In the genomic region with DNA sequence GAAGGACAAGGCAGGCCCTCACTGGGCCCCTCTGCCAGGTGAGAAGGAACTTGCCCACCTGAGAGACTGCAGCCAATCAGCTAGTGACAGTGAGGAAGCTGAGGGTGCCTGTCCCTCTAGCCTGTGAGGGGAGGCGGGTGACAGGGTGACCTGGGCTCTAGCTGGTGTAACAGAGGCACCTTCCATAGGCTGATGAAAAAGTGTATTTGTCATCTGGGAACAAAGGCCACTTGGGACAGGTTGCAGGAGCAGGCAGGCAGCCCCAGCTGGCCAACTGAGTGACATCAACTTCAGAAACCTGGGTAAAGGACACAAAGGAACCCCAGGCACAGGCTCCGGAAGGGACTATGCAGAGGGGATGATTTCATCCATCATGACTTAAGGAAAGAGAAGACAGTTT, we compare ENCODE assay signal across 20 mouse cellular contexts.
DNase-seq lines count a peak whose midpoint lies in the region; ATAC-seq and TF ChIP-seq lines count a peak whose summit lies in the region.
"Had no signal": no experiment of that assay in that cellular context is flagged by ENCODE, and none has a peak within 500 bp of the region (broad histone marks: within the 10 kb centered on the region; RNA-seq: fewer than 3 reads in every experiment).

No protein-coding gene starts in this region.

- no peaks in the 10 kb centered on the region; the same call in 1 of the 2 replicates for H3K27me3 ChIP-seq in heart, postnatal 0 days (ENCODE audit: control insufficient read depth, insufficient read depth, low read length)
- H3K27me3 ChIP-seq in heart, embryonic 11.5 days (ENCODE audit: control insufficient read depth, insufficient read depth, low read length): 0 out of 2 replicates have a peak, but pooled peaks cover 3% of the 10 kb centered on the region
- H3K27me3 ChIP-seq in midbrain, embryonic 10.5 days (ENCODE audit: low read depth, poor library complexity, severe bottlenecking): no peaks in the 10 kb centered on the region
- H3K27me3 ChIP-seq in midbrain, embryonic 15.5 days (replicated peaks): no peaks in the 10 kb centered on the region
- no peaks in the 10 kb centered on the region for H3K27me3 ChIP-seq in liver, embryonic 15.5 days
- H3K27me3 ChIP-seq: embryonic facial prominence, embryonic 12.5 days; heart, embryonic 12.5 days; limb, embryonic 15.5 days; neural tube, embryonic 13.5 days; Patski had no signal

- H3K4me3 ChIP-seq in heart, postnatal 0 days (ENCODE audit: low read depth, low read length): no peak overlapping the region
- no peak overlapping the region for H3K4me3 ChIP-seq in heart, embryonic 11.5 days (ENCODE audit: low read depth, low read length)
- no peak overlapping the region for H3K4me3 ChIP-seq in midbrain, embryonic 10.5 days
- no peak overlapping the region for H3K4me3 ChIP-seq in midbrain, embryonic 15.5 days
- no peak overlapping the region for H3K4me3 ChIP-seq in liver, embryonic 15.5 days (replicated peaks)
- H3K4me3 ChIP-seq: embryonic facial prominence, embryonic 12.5 days; heart, embryonic 12.5 days; limb, embryonic 15.5 days; myocyte; neural tube, embryonic 13.5 days had no signal

- no peak overlapping the region for H3K9ac ChIP-seq in heart, postnatal 0 days (replicated peaks; ENCODE audit: low read depth, low read length)
- H3K9ac ChIP-seq in heart, embryonic 11.5 days (ENCODE audit: low read depth, low read length): no peak overlapping the region
- no peak overlapping the region for H3K9ac ChIP-seq in midbrain, embryonic 15.5 days
- no peak overlapping the region for H3K9ac ChIP-seq in liver, embryonic 15.5 days
- H3K9ac ChIP-seq: embryonic facial prominence, embryonic 12.5 days; forebrain, postnatal 0 days; heart, embryonic 12.5 days; limb, embryonic 15.5 days; neural tube, embryonic 13.5 days had no signal

- no peak for DNase-seq in heart, postnatal 0 days (ENCODE audit: low spot score)
- no peak for DNase-seq in midbrain, embryonic 10.5 days (ENCODE audit: low spot score)
- DNase-seq in ovary, postnatal 14 days (ENCODE audit: low spot score): no peak
- DNase-seq in right cerebral cortex, postnatal 25 days: no peak
- DNase-seq: cerebellum, adult 18-20 months; cerebellum, postnatal 14 days; forebrain, postnatal 0 days; thymus, adult 2 months had no signal

- no peak overlapping the region for H3K4me2 ChIP-seq in heart, postnatal 0 days (ENCODE audit: low read depth, low read length)
- H3K4me2 ChIP-seq in heart, embryonic 11.5 days: no peak overlapping the region
- no peak overlapping the region for H3K4me2 ChIP-seq in midbrain, embryonic 15.5 days
- H3K4me2 ChIP-seq in liver, embryonic 15.5 days: no peak overlapping the region
- H3K4me2 ChIP-seq: embryonic facial prominence, embryonic 12.5 days; heart, embryonic 12.5 days; limb, embryonic 15.5 days; neural tube, embryonic 13.5 days had no signal

- no peak for TF ChIP-seq EP300 in heart, postnatal 0 days (IDR thresholded peaks at IDR 0.05; ENCODE audit: low read depth)

- H3K27ac ChIP-seq in heart, postnatal 0 days (ENCODE audit: low read depth): peak overlapping the region; percentile 56; the same call in 1 of the 2 replicates
- no peak overlapping the region for H3K27ac ChIP-seq in heart, embryonic 11.5 days (ENCODE audit: low read depth, low read length)
- 0 out of 2 replicates have a peak overlapping the region, but pooled peaks have one; percentile 38 for H3K27ac ChIP-seq in midbrain, embryonic 10.5 days (replicated peaks)
- H3K27ac ChIP-seq in midbrain, embryonic 15.5 days: no peak overlapping the region
- no peak overlapping the region for H3K27ac ChIP-seq in liver, embryonic 15.5 days (replicated peaks)
- H3K27ac ChIP-seq: embryonic facial prominence, embryonic 12.5 days; hindbrain, postnatal 0 days; limb, embryonic 15.5 days; neural tube, embryonic 13.5 days had no signal

- 62% methylated on average over 2 of the region's 2 CpGs for WGBS in heart, postnatal 0 days
- WGBS in heart, embryonic 11.5 days (ENCODE audit: insufficient replicate concordance): 61% methylated on average over 2 of the region's 2 CpGs
- 85% methylated on average over 2 of the region's 2 CpGs for WGBS in midbrain, embryonic 10.5 days
- 80% methylated on average over 2 of the region's 2 CpGs for whole genome bisulfite sequencing in midbrain, embryonic 15.5 days
- WGBS in liver, embryonic 15.5 days (ENCODE audit: insufficient replicate concordance): 25% methylated on average over 2 of the region's 2 CpGs

- no peaks in the 10 kb centered on the region for H3K36me3 ChIP-seq in heart, postnatal 0 days (replicated peaks; ENCODE audit: control insufficient read depth, insufficient read depth, low read length)
- H3K36me3 ChIP-seq in heart, embryonic 11.5 days (ENCODE audit: control insufficient read depth, insufficient read depth, low read length): no peaks in the 10 kb centered on the region
- H3K36me3 ChIP-seq in midbrain, embryonic 10.5 days: no peaks in the 10 kb centered on the region
- no peaks in the 10 kb centered on the region for H3K36me3 ChIP-seq in midbrain, embryonic 15.5 days (replicated peaks)
- no peaks in the 10 kb centered on the region for H3K36me3 ChIP-seq in liver, embryonic 15.5 days (replicated peaks)
- H3K36me3 ChIP-seq: embryonic facial prominence, embryonic 12.5 days; heart, embryonic 12.5 days; limb, embryonic 15.5 days; neural tube, embryonic 13.5 days had no signal

- TF ChIP-seq CTCF in heart, postnatal 0 days (IDR thresholded peaks at IDR 0.05; ENCODE audit: low read depth): no peak

- H3K4me1 ChIP-seq in heart, postnatal 0 days (ENCODE audit: control insufficient read depth, insufficient read depth): 0 out of 2 replicates have a peak, but pooled peaks cover 6% of the 10 kb centered on the region
- no peaks in the 10 kb centered on the region for H3K4me1 ChIP-seq in heart, embryonic 11.5 days (ENCODE audit: control insufficient read depth, insufficient read depth, low read length)
- H3K4me1 ChIP-seq in midbrain, embryonic 10.5 days: no peaks in the 10 kb centered on the region
- H3K4me1 ChIP-seq in midbrain, embryonic 15.5 days: peaks cover 3% of the 10 kb centered on the region; the same call in 1 of the 2 replicates
- H3K4me1 ChIP-seq in liver, embryonic 15.5 days (replicated peaks): 0 out of 2 replicates have a peak, but pooled peaks cover 2% of the 10 kb centered on the region
- H3K4me1 ChIP-seq: embryonic facial prominence, embryonic 12.5 days; heart, embryonic 12.5 days; limb, embryonic 15.5 days; neural tube, embryonic 13.5 days had no signal

- H3K9me3 ChIP-seq in heart, postnatal 0 days (replicated peaks; ENCODE audit: control insufficient read depth, low read length): no peaks in the 10 kb centered on the region
- H3K9me3 ChIP-seq in heart, embryonic 11.5 days (replicated peaks; ENCODE audit: control insufficient read depth, low read length): no peaks in the 10 kb centered on the region
- no peaks in the 10 kb centered on the region for H3K9me3 ChIP-seq in midbrain, embryonic 10.5 days (replicated peaks)
- no peaks in the 10 kb centered on the region for H3K9me3 ChIP-seq in midbrain, embryonic 15.5 days
- no peaks in the 10 kb centered on the region for H3K9me3 ChIP-seq in liver, embryonic 15.5 days (replicated peaks)
- H3K9me3 ChIP-seq: embryonic facial prominence, embryonic 12.5 days; heart, embryonic 12.5 days; limb, embryonic 15.5 days; neural tube, embryonic 13.5 days had no signal

- ATAC-seq in heart, postnatal 0 days (ENCODE audit: insufficient read depth, low read depth): no peak
- ATAC-seq in heart, embryonic 11.5 days (replicated peaks; ENCODE audit: insufficient number of reproducible peaks, low FRiP score, low TSS enrichment): no peak
- no peak for ATAC-seq in midbrain, embryonic 15.5 days (replicated peaks)
- ATAC-seq in liver, embryonic 15.5 days (ENCODE audit: insufficient read depth): peak; percentile 73
- ATAC-seq: forebrain, postnatal 0 days; hindbrain, postnatal 0 days; intestine, postnatal 0 days; midbrain, embryonic 16.5 days; Patski had no signal

Comparison
In these comparisons a context has a peak if more than half of its experiments do, and no peak if none do; other contexts are left out.
1. H3K27ac ChIP-seq: peak in heart, postnatal 0 days (single experiment) and midbrain, embryonic 10.5 days (single experiment); none in heart, embryonic 11.5 days (single experiment), midbrain, embryonic 15.5 days (single experiment) and liver, embryonic 15.5 days (single experiment).